Mouse (Mus musculus) neutrophil, adult 5-6 weeks (primary cell): ENCODE measurements around the gene Lnpk. TPM values are rescaled to one million over a fixed set of nuclear protein-coding genes. Genes with fewer than 3 reads are reported as not detected.

Experiments used
- ATAC-seq: fragments of 151-379, 151-347 bp; 2 replicates; pipeline ENCODE4 v1.8.0; 2017; ENCODE audit warnings: mild to moderate bottlenecking, moderate TSS enrichment; ENCODE audit not compliant: insufficient number of reproducible peaks, poor library complexity, low FRiP score, severe bottlenecking; ENCODE audit errors: extremely low read depth
- total RNA-seq: library from RNA; stranded (forward); fragments of 200-1000 nt; gene quantifications from 2 replicates; pipeline ENCODE4 v1.2.3, GENCODE M21; 2017

Lnpk gene
- total RNA-seq, 1 experiment from 2014 or later, result 51.8 TPM

DNA sequence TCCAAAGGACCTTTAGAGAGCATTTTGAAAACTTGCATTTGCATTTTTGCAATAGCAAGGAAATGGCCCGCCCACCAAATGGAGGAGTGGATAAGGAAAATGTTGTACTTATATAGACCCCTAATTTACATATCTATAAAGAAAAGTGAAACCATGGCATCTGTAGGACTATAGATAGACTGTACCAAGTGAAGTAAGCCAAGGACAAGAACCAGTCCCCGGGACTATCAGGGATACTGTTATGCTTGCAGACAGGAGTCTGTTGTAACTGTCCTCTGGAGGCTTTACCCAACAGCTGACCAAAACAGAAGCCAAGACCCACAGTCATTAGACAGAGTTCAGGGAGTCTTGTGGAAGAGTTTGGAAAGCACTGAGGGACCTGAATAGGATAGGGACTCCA, 78.9 kb downstream of the Lnpk start:
- no peak for ATAC-seq

DNA sequence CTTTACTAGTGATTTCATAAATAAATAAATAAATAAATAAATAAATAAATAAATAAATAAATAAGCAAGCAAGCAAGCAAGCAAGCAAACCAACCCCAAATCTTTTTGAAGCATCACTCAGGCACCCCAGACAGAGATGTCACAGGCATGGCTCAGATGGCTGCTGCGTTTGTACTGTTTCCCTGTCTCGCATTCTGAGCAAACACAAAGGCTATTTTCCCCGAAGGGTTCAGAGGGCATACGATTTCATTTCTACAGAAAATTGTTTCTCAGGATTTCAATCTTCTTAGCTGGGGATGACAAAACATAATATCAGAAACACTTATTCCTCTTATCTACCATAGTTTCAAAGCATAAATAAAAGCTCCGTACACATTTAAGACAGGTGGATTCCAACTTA, 81.4 kb downstream of the Lnpk start:
- ATAC-seq, result no peak

DNA sequence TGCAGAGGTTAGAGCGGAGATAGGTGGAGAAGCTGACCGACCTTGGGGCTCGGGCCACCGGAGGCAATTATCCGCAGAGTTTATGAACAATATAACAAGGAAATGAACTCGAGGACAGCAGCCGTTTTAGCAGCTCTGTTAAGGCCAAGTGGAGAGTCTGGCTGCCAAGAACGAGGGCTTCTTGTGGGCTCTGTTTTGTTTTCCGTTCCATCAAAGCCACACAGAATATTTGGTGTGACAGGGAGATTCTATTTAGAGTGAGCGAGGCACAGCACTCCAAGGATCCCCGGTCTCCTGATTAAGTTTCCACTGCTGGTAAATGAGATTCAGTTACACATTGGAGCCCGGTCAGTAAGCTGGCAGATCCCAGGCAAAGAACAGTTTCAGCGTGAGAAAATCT, 87.8 kb downstream of the Lnpk start:
- no peak for ATAC-seq

DNA sequence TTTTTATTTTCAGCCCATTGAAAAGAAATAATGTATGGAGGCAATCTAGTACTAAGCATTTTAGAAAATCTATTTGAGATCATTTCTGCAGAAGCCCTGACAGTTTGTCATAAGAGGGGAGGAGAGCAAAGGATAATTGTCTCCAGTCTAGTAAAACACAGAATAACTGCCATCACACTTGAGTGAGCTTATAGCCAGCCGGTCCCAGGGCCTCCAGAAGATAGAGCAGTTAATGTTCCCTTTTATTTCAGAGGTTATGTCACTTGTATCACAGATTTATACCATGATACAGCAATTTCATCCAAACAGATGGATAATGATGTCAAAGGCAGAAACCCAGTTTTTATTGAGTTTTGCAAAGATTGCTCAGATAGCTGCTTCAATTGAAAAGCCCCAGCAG, 89.0 kb downstream of the Lnpk start:
- ATAC-seq, result no peak

DNA sequence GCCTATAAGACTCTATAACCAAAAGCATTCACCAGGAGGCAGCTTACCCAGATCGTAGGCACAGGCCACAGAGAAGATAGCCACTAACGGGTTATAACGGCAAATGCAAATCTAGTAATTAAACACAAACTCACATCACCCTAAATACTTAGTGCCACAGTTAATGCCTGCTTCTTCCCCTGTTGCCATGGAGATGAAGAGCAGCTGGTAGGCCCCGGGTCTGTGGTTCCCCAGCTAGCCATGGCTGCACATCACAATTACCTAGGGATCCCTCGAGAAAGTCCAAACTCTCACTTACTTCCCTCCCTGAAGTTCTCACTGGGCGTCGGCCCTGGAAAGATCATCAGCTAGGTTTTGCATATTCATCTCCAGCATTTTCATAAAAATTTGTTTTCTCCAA, 90.8 kb downstream of the Lnpk start:
- no peak for ATAC-seq

DNA sequence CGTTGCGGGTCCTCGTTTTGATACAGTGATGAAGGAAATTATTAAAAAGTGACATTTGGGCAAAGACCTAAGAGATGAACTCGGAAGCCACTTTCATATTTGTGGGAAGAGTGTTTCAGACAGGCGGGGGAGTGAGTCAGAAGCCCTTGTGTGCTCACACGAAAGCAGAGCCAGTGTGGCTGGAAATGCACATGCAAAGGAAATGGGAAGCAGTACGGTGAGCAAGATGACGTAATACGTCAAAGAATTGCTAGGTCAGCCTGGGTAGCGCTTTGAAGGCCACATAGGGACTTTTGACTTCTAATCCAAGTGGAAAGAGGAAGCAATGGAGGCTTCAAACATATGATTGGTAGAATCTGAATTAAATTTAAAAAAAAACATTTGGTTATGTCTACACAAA, 96.6 kb downstream of the Lnpk start:
- ATAC-seq, result no peak

DNA sequence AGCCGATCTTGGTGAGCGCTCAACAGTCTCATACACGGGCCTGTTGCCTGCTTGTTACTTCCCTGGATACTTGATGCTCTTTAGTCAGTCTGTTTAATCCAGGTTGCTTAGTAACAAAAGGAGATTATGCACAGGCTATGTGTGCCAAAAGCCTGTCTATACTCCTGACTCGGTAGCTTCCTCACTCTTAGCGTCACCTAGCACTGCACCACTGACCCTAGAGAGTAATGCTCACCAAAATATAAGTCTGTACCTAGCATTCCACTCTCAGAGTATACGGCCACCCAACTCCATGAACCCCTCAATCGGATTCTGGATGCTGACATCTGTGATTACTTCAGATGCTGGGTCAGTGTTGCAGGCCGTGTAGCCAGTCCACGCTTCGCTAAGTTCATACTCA, 97.1 kb downstream of the Lnpk start:
- no peak for ATAC-seq

Other genes with a start within 250 kb of the Lnpk start
- gene Evx2, start 80.1 kb upstream of the Lnpk start, total RNA-seq, result not detected in 2 replicates
- not detected in 2 replicates for gene Hoxd13, start 88.9 kb upstream of the Lnpk start, total RNA-seq
- not detected in 2 replicates for gene Hoxd12, start 95.6 kb upstream of the Lnpk start, total RNA-seq
- gene Hoxd11, start 100.1 kb upstream of the Lnpk start, total RNA-seq, result not detected in 2 replicates
- gene Hoxd10, start 112.5 kb upstream of the Lnpk start, total RNA-seq, result not detected in 2 replicates
- not detected in 2 replicates for gene Hoxd9, start 118.3 kb upstream of the Lnpk start, total RNA-seq
- not detected in 2 replicates for gene Hoxd8, start 125.2 kb upstream of the Lnpk start, total RNA-seq
- gene Hoxd3, start 132.5 kb upstream of the Lnpk start, total RNA-seq, result not detected in 2 replicates
- not detected in 2 replicates for gene Hoxd4, start 132.5 kb upstream of the Lnpk start, total RNA-seq
- gene Gm28230, start 147.3 kb upstream of the Lnpk start, total RNA-seq, result not detected in 2 replicates
- gene Hoxd1, start 183.5 kb upstream of the Lnpk start, total RNA-seq, result not detected in 2 replicates
- gene Mtx2, start 246.4 kb upstream of the Lnpk start, total RNA-seq, result 15.8 and 19.8 TPM in 2 replicates